Mouse (Mus musculus): ENCODE results near the gene Grik1. TPM values are rescaled to one million over a fixed set of nuclear protein-coding genes. Genes with fewer than 3 reads are reported as not detected.

The Grik1 gene
- polyA plus RNA-seq, 1 experiment from 2014 or later: 13.5 TPM

DNA sequence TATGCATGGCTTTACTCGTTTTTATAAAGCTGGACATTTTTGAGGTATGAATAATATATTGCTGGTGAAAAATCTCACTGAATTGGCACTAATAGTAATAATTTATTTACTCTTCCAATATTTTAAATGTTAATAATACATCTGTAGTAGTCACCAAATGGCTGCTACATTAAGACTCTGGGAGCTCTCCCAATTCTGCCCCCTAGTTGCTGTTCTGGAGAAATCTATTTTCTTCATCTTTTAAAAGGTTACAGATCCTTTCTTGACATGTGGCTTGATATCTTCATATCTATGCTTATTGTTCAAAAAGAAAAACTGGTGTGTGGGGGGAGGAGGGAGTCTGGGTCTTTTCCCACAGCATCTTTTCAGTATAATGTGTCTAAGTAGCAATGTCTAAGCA, 151.2 kb downstream of the Grik1 start:
- Histone ChIP-seq H3K27ac (replicated peaks) (no peak overlapping the region), H3K36me3 (no peaks in the 10 kb centered on the region), H3K9me3 (no peaks in the 10 kb centered on the region; the same call in 1 of the 2 replicates), H3K9ac (replicated peaks) (no peak overlapping the region), H3K27me3 (no peaks in the 10 kb centered on the region), H3K4me1 (peaks cover 7% of the 10 kb centered on the region; the same call in 1 of the 2 replicates), H3K4me3 (no peak overlapping the region), H3K4me2 (replicated peaks) (no peak overlapping the region)
- no peak for ATAC-seq (replicated peaks)
- WGBS: 68% methylated on average over 1 of the region's 1 CpGs

- H3K27ac ChIP-seq (replicated peaks): no peak overlapping the region
- no peaks in the 10 kb centered on the region for H3K4me1 ChIP-seq
- H3K27me3 ChIP-seq: no peaks in the 10 kb centered on the region
- no peak overlapping the region for H3K4me3 ChIP-seq
- no peak for ATAC-seq (replicated peaks)
- H3K36me3 ChIP-seq: no peaks in the 10 kb centered on the region
- WGBS: 71% methylated on average over 2 of the region's 2 CpGs
- no peak overlapping the region for H3K9ac ChIP-seq (replicated peaks)
- no peak overlapping the region for H3K4me2 ChIP-seq (replicated peaks)
- H3K9me3 ChIP-seq: no peaks in the 10 kb centered on the region; the same call in 1 of the 2 replicates
Observed at GRCm38 (mm10) chr16:88132919-88133318, 157.1 kb downstream of the Grik1 start.

DNA sequence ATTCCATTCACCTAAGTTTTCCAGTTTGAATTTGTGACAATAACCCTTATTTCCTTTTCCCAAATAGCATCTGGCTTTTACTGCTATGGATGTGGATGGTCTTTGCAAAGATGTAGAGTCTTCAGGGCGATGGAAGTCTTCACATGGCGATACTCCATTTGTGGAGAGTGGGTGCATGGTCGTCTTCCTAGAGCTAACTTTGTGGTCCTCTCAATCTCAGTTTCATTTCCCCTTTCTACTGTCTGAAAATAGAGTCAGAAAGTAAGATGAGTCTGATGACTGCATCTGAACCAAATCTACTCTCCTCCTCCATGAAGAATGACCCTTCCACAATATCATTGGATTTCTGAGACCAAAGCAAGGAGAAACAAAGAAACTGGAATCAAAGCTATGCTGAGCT, 159.0 kb downstream of the Grik1 start:
- H3K9ac ChIP-seq (replicated peaks): no peak overlapping the region
- no peaks in the 10 kb centered on the region for H3K36me3 ChIP-seq
- WGBS: 96% methylated on average over 3 of the region's 3 CpGs
- H3K27me3 ChIP-seq: no peaks in the 10 kb centered on the region
- no peaks in the 10 kb centered on the region for H3K9me3 ChIP-seq
- H3K4me1 ChIP-seq: no peaks in the 10 kb centered on the region
- no peak for ATAC-seq (replicated peaks)
- H3K4me2 ChIP-seq (replicated peaks): no peak overlapping the region
- no peak overlapping the region for H3K27ac ChIP-seq (replicated peaks)
- H3K4me3 ChIP-seq: no peak overlapping the region

GRCm38 (mm10) chr16:88125098-88125497, 165.0 kb downstream of the Grik1 start:
- ATAC-seq (replicated peaks): no peak
- Histone ChIP-seq H3K36me3 (no peaks in the 10 kb centered on the region), H3K9ac (replicated peaks) (no peak overlapping the region), H3K4me3 (no peak overlapping the region), H3K27ac (replicated peaks) (no peak overlapping the region), H3K4me2 (replicated peaks) (no peak overlapping the region), H3K4me1 (no peaks in the 10 kb centered on the region), H3K9me3 (no peaks in the 10 kb centered on the region), H3K27me3 (no peaks in the 10 kb centered on the region)
- 85% methylated on average over 4 of the region's 4 CpGs for WGBS

DNA sequence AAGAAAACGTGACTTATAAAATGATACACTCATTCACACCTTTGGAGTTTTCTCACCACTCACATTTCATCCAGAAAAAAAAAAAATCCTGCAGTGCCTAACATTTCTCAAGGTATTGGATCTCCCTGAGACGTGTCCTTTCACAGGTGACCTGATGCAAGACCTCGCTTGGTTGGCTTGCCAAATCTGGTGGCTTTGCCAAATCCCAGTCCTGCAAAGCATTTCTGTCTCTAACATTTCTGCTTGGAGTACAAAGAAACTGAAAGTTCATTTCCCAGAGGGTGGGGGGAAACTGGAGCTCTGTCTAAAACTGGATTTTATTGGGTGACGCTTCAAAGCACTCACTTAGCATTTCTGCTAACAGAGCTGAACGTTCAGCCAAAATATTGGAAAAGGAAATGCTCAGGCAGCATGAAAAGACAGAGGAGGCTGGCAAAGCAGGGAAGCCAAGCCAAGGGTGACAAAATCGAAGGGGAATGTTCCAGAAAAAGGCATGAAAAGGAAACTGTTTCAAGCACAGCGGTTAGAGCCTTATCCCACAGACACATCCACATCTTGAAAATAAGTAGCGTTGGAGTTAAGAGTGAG, 177.4 kb downstream of the Grik1 start:
- peaks cover 17% of the 10 kb centered on the region for H3K4me1 ChIP-seq
- H3K27me3 ChIP-seq: no peaks in the 10 kb centered on the region
- no peak overlapping the region for H3K9ac ChIP-seq (replicated peaks)
- no peaks in the 10 kb centered on the region for H3K36me3 ChIP-seq
- no peak overlapping the region for H3K4me2 ChIP-seq (replicated peaks)
- H3K4me3 ChIP-seq: no peak overlapping the region
- no peaks in the 10 kb centered on the region for H3K9me3 ChIP-seq
- no peak overlapping the region; the same call in 1 of the 2 replicates for H3K27ac ChIP-seq (replicated peaks)
- ATAC-seq (replicated peaks): peak; percentile 89
- 40% methylated on average over 8 of the region's 8 CpGs for WGBS

- H3K9ac ChIP-seq (replicated peaks): no peak overlapping the region
- no peaks in the 10 kb centered on the region for H3K9me3 ChIP-seq
- no peaks in the 10 kb centered on the region for H3K36me3 ChIP-seq
- no peak overlapping the region for H3K4me3 ChIP-seq
- H3K4me2 ChIP-seq (replicated peaks): no peak overlapping the region
- 33% methylated on average over 3 of the region's 3 CpGs for WGBS
- ATAC-seq (replicated peaks): 0 out of 2 replicates have a peak, but pooled peaks have one; percentile 18
- peaks cover 17% of the 10 kb centered on the region for H3K4me1 ChIP-seq
- H3K27ac ChIP-seq (replicated peaks): no peak overlapping the region
- no peaks in the 10 kb centered on the region for H3K27me3 ChIP-seq
Observed at GRCm38 (mm10) chr16:88111459-88111858, 178.6 kb downstream of the Grik1 start.

DNA sequence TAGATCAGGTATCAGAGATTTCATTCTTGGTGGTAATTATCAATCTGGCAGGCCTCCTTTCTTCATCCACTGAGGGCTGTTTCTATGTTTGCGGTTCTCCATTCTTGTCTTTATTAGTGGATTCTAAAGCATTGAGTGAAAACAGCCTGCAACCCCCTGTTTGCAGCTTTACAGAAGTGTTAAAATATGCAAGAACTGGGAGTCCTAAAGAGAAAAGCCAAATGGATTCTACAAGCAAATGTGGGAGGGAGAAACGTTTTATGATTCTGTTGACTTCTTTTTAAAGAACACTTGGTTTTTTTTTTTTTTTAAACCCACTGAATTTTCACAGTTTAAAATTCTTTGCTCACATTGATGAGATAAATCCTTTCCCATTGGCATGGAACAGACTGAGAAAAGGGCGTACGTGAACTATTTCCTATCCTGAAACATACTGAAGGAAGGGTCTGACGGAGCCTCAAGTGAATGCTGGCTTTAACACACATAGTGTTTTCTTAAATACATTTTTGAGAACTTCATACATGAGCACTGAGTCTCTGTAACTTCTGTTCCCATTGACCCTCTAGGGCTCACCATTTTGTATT, 195.8 kb downstream of the Grik1 start:
- 47% methylated on average over 5 of the region's 5 CpGs for WGBS
- no peak overlapping the region for H3K27ac ChIP-seq (replicated peaks)
- H3K27me3 ChIP-seq: no peaks in the 10 kb centered on the region
- no peak overlapping the region for H3K9ac ChIP-seq (replicated peaks)
- no peaks in the 10 kb centered on the region for H3K36me3 ChIP-seq
- H3K4me3 ChIP-seq: no peak overlapping the region
- H3K4me1 ChIP-seq: no peaks in the 10 kb centered on the region
- 0 out of 2 replicates have a peak, but pooled peaks have one; percentile 51 for ATAC-seq (replicated peaks)
- no peaks in the 10 kb centered on the region for H3K9me3 ChIP-seq
- no peak overlapping the region for H3K4me2 ChIP-seq (replicated peaks)

DNA sequence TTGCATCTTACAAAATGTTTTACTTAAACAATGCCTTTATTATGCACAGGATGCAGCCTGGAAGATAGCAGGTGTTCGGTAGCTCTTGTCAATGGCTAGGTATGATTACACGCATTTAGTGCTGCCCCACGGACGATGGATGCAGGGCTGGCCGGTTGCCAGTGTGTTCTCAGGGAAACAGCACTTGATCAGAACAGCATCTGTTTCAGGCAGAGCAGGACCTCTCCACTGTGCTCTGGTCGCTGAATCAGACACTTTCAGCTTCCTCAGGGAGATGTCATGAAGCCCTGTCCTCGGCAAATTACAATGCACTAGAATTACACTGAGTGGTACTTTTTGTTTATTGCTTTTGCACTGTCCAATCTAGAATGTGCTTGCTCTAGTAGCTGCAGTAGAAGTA, 202.8 kb downstream of the Grik1 start:
- Histone ChIP-seq H3K9ac (replicated peaks) (no peak overlapping the region), H3K27ac (replicated peaks) (no peak overlapping the region), H3K9me3 (no peaks in the 10 kb centered on the region), H3K36me3 (no peaks in the 10 kb centered on the region), H3K27me3 (no peaks in the 10 kb centered on the region), H3K4me2 (replicated peaks) (no peak overlapping the region), H3K4me1 (0 out of 2 replicates have a peak, but pooled peaks cover 3% of the 10 kb centered on the region), H3K4me3 (no peak overlapping the region)
- 0 out of 2 replicates have a peak, but pooled peaks have one; percentile 46 for ATAC-seq (replicated peaks)
- 36% methylated on average over 7 of the region's 7 CpGs for WGBS

DNA sequence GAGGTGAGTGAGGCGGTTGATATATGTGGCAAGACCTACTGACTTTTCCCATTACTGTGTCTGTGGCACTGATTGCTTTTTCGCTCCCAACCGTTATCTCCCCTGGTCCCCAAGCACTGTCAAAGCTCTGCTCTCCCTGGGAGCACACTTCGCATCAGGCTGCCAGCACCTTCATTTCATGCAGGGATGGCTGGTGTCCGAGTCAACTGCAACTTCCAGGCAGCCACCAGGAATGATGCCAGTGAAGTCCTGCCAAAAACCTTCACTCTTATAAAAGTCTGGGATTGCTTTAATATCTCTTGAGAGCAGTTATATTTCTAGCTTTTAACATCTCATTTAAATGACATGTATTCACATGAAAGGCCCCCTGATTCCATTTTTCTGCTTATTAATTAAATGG, 215.3 kb downstream of the Grik1 start:
- Histone ChIP-seq H3K36me3 (no peaks in the 10 kb centered on the region), H3K27ac (replicated peaks) (no peak overlapping the region), H3K9ac (replicated peaks) (no peak overlapping the region), H3K4me2 (replicated peaks) (no peak overlapping the region), H3K27me3 (no peaks in the 10 kb centered on the region), H3K9me3 (no peaks in the 10 kb centered on the region), H3K4me1 (no peaks in the 10 kb centered on the region), H3K4me3 (no peak overlapping the region)
- ATAC-seq (replicated peaks): no peak
- WGBS: 70% methylated on average over 5 of the region's 5 CpGs

GRCm38 (mm10) chr16:88060936-88061335, 229.1 kb downstream of the Grik1 start:
- Histone ChIP-seq H3K36me3 (no peaks in the 10 kb centered on the region), H3K27ac (replicated peaks) (no peak overlapping the region), H3K4me2 (replicated peaks) (no peak overlapping the region), H3K4me3 (no peak overlapping the region), H3K27me3 (no peaks in the 10 kb centered on the region), H3K4me1 (no peaks in the 10 kb centered on the region), H3K9ac (replicated peaks) (no peak overlapping the region), H3K9me3 (no peaks in the 10 kb centered on the region)
- no peak for ATAC-seq (replicated peaks)
- 42% methylated on average over 3 of the region's 3 CpGs for WGBS

GRCm38 (mm10) chr16:88048121-88048520, 241.9 kb downstream of the Grik1 start:
- H3K9ac ChIP-seq (replicated peaks): no peak overlapping the region
- no peaks in the 10 kb centered on the region for H3K9me3 ChIP-seq
- WGBS: 89% methylated on average over 10 of the region's 10 CpGs
- no peaks in the 10 kb centered on the region for H3K4me1 ChIP-seq
- H3K4me3 ChIP-seq: no peak overlapping the region
- ATAC-seq (replicated peaks): no peak
- H3K36me3 ChIP-seq: no peaks in the 10 kb centered on the region
- no peaks in the 10 kb centered on the region for H3K27me3 ChIP-seq
- H3K27ac ChIP-seq (replicated peaks): no peak overlapping the region
- H3K4me2 ChIP-seq (replicated peaks): no peak overlapping the region

DNA sequence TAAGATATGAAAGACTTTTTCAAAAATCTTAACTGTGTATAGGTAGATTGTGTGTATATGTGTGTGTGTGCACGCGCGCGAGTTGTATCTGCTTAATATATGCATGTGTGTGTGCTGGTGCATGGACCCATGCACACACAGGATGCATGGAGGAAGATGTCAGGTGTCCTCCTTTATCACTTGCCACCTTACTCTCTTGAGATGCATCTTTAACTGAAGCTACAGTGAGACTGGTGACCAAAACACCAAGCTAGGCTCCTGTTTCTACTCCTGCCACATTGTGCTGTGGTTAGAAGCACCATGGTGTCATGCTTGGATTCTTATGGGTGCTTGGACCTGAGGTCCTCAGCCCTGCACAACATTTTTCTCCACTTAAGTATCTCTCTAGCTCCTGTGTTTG, 245.7 kb downstream of the Grik1 start:
- no peaks in the 10 kb centered on the region for H3K4me1 ChIP-seq
- no peaks in the 10 kb centered on the region for H3K9me3 ChIP-seq
- no peaks in the 10 kb centered on the region for H3K27me3 ChIP-seq
- 98% methylated on average over 4 of the region's 4 CpGs for WGBS
- H3K27ac ChIP-seq (replicated peaks): no peak overlapping the region
- H3K4me3 ChIP-seq: no peak overlapping the region
- no peak overlapping the region for H3K4me2 ChIP-seq (replicated peaks)
- no peak overlapping the region for H3K9ac ChIP-seq (replicated peaks)
- ATAC-seq (replicated peaks): no peak
- no peaks in the 10 kb centered on the region for H3K36me3 ChIP-seq

DNA sequence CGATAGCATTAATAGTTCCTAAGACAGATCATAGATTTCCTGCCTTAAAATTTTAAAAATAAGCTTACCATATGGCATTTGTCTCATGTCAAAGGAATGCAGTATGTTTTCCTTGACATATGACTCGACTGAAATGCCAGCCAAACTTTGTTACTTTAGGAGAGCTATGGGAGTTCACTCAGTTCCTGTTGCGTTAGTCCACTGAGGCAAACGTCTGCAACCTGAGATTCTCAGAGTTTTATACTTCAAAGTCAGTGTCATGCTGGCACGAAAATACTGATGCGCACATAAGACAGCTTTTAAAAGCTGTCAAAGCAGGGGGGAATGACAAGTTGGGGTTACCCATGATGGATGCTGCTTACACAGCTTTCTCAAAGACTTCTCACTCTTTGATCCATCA, 247.6 kb downstream of the Grik1 start:
- Histone ChIP-seq H3K36me3 (no peaks in the 10 kb centered on the region), H3K4me2 (replicated peaks) (no peak overlapping the region), H3K4me3 (no peak overlapping the region), H3K27ac (replicated peaks) (no peak overlapping the region), H3K27me3 (no peaks in the 10 kb centered on the region), H3K4me1 (no peaks in the 10 kb centered on the region), H3K9me3 (no peaks in the 10 kb centered on the region), H3K9ac (replicated peaks) (no peak overlapping the region)
- no peak for ATAC-seq (replicated peaks)
- 75% methylated on average over 6 of the region's 6 CpGs for WGBS

All from forebrain, embryonic 15.5 days (tissue).